Mouse (Mus musculus) hindbrain, embryonic 13.5 days (tissue): Measurements from ENCODE around the gene Strc. TPM values are rescaled to one million over a fixed set of nuclear protein-coding genes. Genes with fewer than 3 reads are reported as not detected.

Experiments used
- ATAC-seq: fragments of 200-750 bp; cut with Nextera tagmentation; 2 replicates; pipeline ENCODE4 v1.8.0; 2017; ENCODE audit warnings: moderate TSS enrichment; ENCODE audit not compliant: low FRiP score
- H3K27ac ChIP-seq: fragments of 300-500 bp; sonication (generic); 2 replicates; pipeline ENCODE4 v1.5.1; 2015; ENCODE audit warnings: inconsistent platforms, mild to moderate bottlenecking, moderate library complexity
- H3K27me3 ChIP-seq: fragments of 300-500 bp; sonication (generic); 2 replicates; pipeline ENCODE4 v1.6.1; 2015; ENCODE audit warnings: mild to moderate bottlenecking, inconsistent platforms
- H3K36me3 ChIP-seq: fragments of 300-500 bp; sonication (generic); 2 replicates; pipeline ENCODE4 v1.6.1; 2015; ENCODE audit warnings: mild to moderate bottlenecking, inconsistent platforms
- H3K4me1 ChIP-seq: fragments of 300-500 bp; sonication (generic); replicated peaks from 2 replicates; pipeline ENCODE4 v1.6.1; 2015; ENCODE audit warnings: inconsistent platforms
- H3K4me2 ChIP-seq: fragments of 300-500 bp; sonication (generic); 2 replicates; pipeline ENCODE4 v1.6.1; 2015; ENCODE audit warnings: inconsistent platforms, mild to moderate bottlenecking, moderate library complexity
- H3K4me3 ChIP-seq: fragments of 300-500 bp; sonication (generic); 2 replicates; pipeline ENCODE4 v1.5.1; 2015; ENCODE audit warnings: mild to moderate bottlenecking, inconsistent platforms
- H3K9ac ChIP-seq: fragments of 300-500 bp; sonication (generic); 2 replicates; pipeline ENCODE4 v1.6.1; 2015; ENCODE audit warnings: mild to moderate bottlenecking, inconsistent platforms
- H3K9me3 ChIP-seq: fragments of 300-500 bp; sonication (generic); 2 replicates; pipeline ENCODE4 v1.6.1; 2016; ENCODE audit warnings: inconsistent platforms
- WGBS: fragments of 180-500 bp; shearing (Covaris S2); methylation state at CpG from one replicate; pipeline ENCODE4 v1.1.7; 2015; 5-methylcytosine and 5-hydroxymethylcytosine counted together
- polyA plus RNA-seq: library from polyadenylated mRNA; unstranded; fragments of >200 nt; fragmentation: Nextera tagmentation; extraction: Ambion mirVana; gene quantifications from 2 replicates; pipeline ENCODE4 v1.2.1, GENCODE M21; 2015

The Strc gene
- polyA plus RNA-seq, 1 experiment from 2014 or later, result not detected

DNA sequence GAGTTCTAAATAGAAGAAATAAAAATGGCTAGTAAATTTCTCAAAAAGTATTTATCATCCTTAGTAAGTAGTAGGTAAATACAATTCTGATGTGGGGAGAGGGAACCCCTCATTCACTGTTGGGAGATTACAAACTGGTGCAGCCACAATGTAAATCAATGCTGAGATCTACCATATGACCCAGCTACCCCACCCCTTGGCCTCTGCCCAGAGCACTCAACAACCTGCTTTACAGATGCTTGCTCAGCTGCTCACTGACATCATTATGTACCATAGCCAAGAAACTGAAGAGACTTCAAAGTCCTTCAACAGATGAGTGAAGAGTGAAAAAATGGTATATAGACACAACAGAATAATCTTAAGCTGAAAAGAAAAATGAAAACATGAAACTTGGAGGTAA is 16.3 kb upstream of the Strc start:
- Histone ChIP-seq H3K27ac (no peak overlapping the region), H3K4me1 (no peaks in the 10 kb centered on the region), H3K27me3 (no peaks in the 10 kb centered on the region), H3K4me2 (no peak overlapping the region), H3K9me3 (no peaks in the 10 kb centered on the region), H3K9ac (no peak overlapping the region), H3K36me3 (no peaks in the 10 kb centered on the region; the same call in 1 of the 2 replicates), H3K4me3 (no peak overlapping the region)
- ATAC-seq, result no peak

- no peak overlapping the region for H3K27ac ChIP-seq
- 19% methylated on average over 8 of the region's 8 CpGs for WGBS
- H3K4me1 ChIP-seq, result no peaks in the 10 kb centered on the region
- no peak overlapping the region for H3K4me2 ChIP-seq
- H3K27me3 ChIP-seq, result no peaks in the 10 kb centered on the region
- no peak overlapping the region for H3K4me3 ChIP-seq
- no peak overlapping the region for H3K9ac ChIP-seq
- H3K36me3 ChIP-seq, result peaks cover 11% of the 10 kb centered on the region
- no peaks in the 10 kb centered on the region for H3K9me3 ChIP-seq
- ATAC-seq, result no peak
These were observed 9.7 kb upstream of the Strc start for GRCm38 (mm10) chr2:121396624-121397023.

- Histone ChIP-seq H3K4me1 (no peaks in the 10 kb centered on the region), H3K27ac (no peak overlapping the region), H3K4me3 (no peak overlapping the region), H3K36me3 (no peaks in the 10 kb centered on the region), H3K9ac (no peak overlapping the region), H3K4me2 (no peak overlapping the region), H3K27me3 (no peaks in the 10 kb centered on the region), H3K9me3 (no peaks in the 10 kb centered on the region)
- 62% methylated on average over 2 of the region's 2 CpGs for WGBS
- ATAC-seq, result no peak
These were observed 12.2 kb downstream of the Strc start for GRCm38 (mm10) chr2:121374766-121375165.

GRCm38 (mm10) chr2:121372266-121372665 is 14.7 kb downstream of the Strc start:
- no peaks in the 10 kb centered on the region for H3K9me3 ChIP-seq
- H3K36me3 ChIP-seq, result no peaks in the 10 kb centered on the region
- no peak overlapping the region for H3K9ac ChIP-seq
- no peak overlapping the region for H3K27ac ChIP-seq
- H3K4me2 ChIP-seq, result no peak overlapping the region
- ATAC-seq, result no peak
- 90% methylated on average over 3 of the region's 3 CpGs for WGBS
- H3K27me3 ChIP-seq, result no peaks in the 10 kb centered on the region
- no peaks in the 10 kb centered on the region for H3K4me1 ChIP-seq
- no peak overlapping the region for H3K4me3 ChIP-seq

DNA sequence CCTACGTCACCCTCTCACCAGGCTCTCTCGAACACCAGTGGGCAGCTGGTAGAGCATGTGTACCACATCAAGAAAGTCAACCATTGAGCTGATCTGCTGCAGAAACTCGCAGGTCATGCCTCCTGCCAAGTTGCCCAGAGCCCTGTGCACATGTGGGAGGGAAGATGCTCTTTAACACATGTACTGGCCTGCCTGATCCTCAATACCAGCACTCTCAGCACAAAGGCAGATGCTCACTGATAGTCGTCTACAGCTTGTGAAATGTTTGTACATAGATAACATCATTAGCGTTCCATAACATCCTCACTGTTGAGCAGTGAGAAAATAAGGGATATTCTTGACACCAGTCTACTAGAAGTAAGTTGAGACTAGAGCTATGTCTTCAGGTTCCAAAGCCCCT is 16.0 kb downstream of the Strc start:
- H3K9ac ChIP-seq, result no peak overlapping the region
- 88% methylated on average over 5 of the region's 5 CpGs for WGBS
- no peak for ATAC-seq
- H3K27ac ChIP-seq, result no peak overlapping the region
- H3K9me3 ChIP-seq, result no peaks in the 10 kb centered on the region
- H3K27me3 ChIP-seq, result no peaks in the 10 kb centered on the region
- no peaks in the 10 kb centered on the region for H3K36me3 ChIP-seq
- H3K4me1 ChIP-seq, result no peaks in the 10 kb centered on the region
- no peak overlapping the region for H3K4me2 ChIP-seq
- H3K4me3 ChIP-seq, result no peak overlapping the region

DNA sequence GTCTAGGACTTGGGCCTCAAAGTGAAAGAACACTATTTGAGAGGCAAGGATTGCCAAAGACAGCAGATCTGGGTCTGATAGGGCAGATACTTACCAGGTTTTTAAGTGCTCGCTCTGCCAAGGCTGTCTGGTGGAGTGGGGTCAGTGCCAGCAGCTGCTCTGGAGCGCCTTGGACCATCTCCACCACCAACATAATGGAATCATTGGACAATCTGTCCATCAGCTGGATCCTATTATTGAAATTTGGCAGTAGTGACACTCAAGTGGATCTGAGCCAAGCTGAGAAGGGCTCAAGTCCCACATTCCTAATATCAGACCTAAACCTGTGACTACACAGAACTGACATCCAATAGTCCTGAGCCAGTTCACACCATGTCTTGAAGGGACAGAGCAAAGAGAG is 18.1 kb downstream of the Strc start:
- no peak overlapping the region for H3K9ac ChIP-seq
- no peak overlapping the region for H3K4me2 ChIP-seq
- no peaks in the 10 kb centered on the region for H3K27me3 ChIP-seq
- WGBS, result 85% methylated on average over 2 of the region's 2 CpGs
- no peaks in the 10 kb centered on the region; the same call in 1 of the 2 replicates for H3K36me3 ChIP-seq
- H3K4me1 ChIP-seq, result no peaks in the 10 kb centered on the region
- no peak overlapping the region for H3K4me3 ChIP-seq
- H3K9me3 ChIP-seq, result no peaks in the 10 kb centered on the region
- no peak overlapping the region for H3K27ac ChIP-seq
- ATAC-seq, result no peak

DNA sequence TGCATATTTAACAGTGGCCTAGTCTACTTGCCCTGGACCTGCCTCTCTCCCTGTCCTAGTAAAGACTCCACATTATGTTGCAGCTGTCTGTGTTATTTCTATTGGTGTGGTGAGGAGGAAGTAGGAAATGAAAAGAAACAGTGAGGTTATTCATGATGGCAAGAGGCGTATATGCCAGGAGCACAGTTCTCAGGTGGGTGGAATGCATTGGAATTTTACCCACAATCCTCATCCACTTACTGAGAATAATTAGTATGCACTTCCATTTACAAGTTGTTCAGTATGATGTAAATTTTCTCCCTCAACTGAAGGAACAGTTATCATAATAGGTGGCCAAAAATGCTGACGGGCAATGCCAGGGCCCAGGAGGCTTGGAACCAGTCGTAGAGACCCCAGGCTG is 23.3 kb downstream of the Strc start:
- Histone ChIP-seq H3K4me3 (no peak overlapping the region), H3K27me3 (peaks cover 30% of the 10 kb centered on the region), H3K9ac (no peak overlapping the region), H3K4me2 (no peak overlapping the region), H3K4me1 (peaks cover 10% of the 10 kb centered on the region), H3K27ac (no peak overlapping the region), H3K9me3 (no peaks in the 10 kb centered on the region), H3K36me3 (no peaks in the 10 kb centered on the region; the same call in 1 of the 2 replicates)
- ATAC-seq, result no peak
- WGBS, result 82% methylated on average over 3 of the region's 3 CpGs

DNA sequence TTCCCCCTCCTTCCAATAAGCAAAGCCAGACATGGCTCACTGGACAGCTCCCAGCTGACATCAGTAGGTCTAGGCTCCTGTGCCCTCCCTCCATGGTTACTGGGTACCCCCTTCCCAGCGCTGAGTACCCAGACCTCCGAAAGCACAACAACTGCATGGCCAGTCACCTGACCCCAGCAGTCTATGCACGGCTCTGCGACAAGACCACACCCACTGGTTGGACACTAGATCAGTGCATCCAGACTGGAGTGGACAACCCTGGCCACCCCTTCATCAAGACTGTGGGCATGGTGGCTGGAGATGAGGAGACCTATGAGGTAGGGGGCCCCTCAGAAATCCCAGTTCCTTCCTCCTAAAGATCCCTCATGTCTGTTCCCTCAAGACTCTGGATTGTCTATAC is 27.5 kb downstream of the Strc start:
- Histone ChIP-seq H3K27me3 (peaks cover 58% of the 10 kb centered on the region), H3K9ac (peak overlapping the region; percentile 29; the same call in 1 of the 2 replicates)

GRCm38 (mm10) chr2:121358381-121358780 is 28.6 kb downstream of the Strc start:
- Histone ChIP-seq H3K9me3 (no peaks in the 10 kb centered on the region), H3K27ac (peak overlapping the region; percentile 45), H3K4me2 (peak overlapping the region; percentile 62), H3K4me3 (peak overlapping the region; percentile 47), H3K4me1 (peaks cover 30% of the 10 kb centered on the region), H3K9ac (peak overlapping the region; percentile 76), H3K27me3 (peaks cover 58% of the 10 kb centered on the region), H3K36me3 (no peaks in the 10 kb centered on the region)
- 1% methylated on average over 16 of the region's 16 CpGs for WGBS
- peak; percentile 72 for ATAC-seq

More for the DNA sequence above, 27.5 kb downstream of the Strc start:
- Histone ChIP-seq H3K27ac (no peak overlapping the region), H3K4me2 (peak overlapping the region; percentile 62), H3K36me3 (no peaks in the 10 kb centered on the region; the same call in 1 of the 2 replicates), H3K9me3 (no peaks in the 10 kb centered on the region), H3K4me1 (peaks cover 25% of the 10 kb centered on the region), H3K4me3 (peak overlapping the region; percentile 47)
- no peak for ATAC-seq
- WGBS, result 62% methylated on average over 4 of the region's 4 CpGs

DNA sequence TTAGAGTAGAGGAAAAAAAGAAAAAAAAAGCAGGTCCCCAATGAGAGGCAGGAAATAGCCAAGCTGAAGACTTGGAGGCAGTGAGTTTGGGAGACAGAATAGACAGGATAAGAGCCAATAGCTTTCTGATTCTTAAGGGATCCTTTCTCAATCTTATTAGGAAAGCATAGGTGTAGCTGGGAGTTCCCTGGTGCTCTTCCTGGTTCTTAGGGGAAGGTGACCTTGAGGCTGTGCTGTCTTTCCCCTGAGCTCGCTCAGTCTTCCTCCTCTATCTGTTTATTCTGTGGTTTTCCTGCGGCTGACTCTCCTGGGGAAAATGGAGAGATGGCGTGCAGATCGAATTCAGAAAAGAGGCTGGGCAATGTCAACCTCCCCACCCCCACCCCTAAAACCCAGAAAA is 29.0 kb downstream of the Strc start:
- Histone ChIP-seq H3K36me3 (no peaks in the 10 kb centered on the region), H3K4me1 (peaks cover 30% of the 10 kb centered on the region), H3K27ac (no peak overlapping the region), H3K4me3 (peak overlapping the region; percentile 47), H3K4me2 (peak overlapping the region; percentile 62), H3K9ac (peak overlapping the region; percentile 76), H3K27me3 (peaks cover 58% of the 10 kb centered on the region), H3K9me3 (no peaks in the 10 kb centered on the region)
- ATAC-seq, result no peak
- WGBS, result 3% methylated on average over 4 of the region's 4 CpGs

DNA sequence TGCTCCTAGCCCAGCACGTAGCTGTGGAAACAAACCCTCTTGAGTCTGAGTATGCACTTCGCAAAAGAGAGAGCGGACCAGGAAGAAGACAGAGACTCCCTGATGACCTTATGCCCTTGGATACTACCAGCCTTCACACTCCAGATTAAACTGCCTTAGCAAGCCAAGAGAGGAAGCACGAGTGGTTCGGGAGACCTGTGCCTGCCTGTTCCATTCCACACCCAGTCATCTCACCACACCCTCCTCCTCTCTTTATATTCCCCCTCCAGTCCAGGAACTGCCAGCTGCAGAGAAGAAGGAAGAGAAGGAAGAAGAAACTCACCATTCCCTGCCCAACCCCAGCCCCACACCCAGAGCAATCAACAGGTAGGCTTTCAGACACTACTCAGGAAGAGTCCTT is 29.5 kb downstream of the Strc start, which contains the start of gene Ckmt1:
Gene Ckmt1, plus strand, starts transcription at position 221 of the 400 bp plus-strand sequence.
- peak within 1 kb of the TSS; percentile 47 for H3K4me3 ChIP-seq
- H3K9ac ChIP-seq, result peak within 1 kb of the TSS; percentile 76
- 74% methylated on average over 5 of the region's 5 CpGs for WGBS
- H3K36me3 ChIP-seq, result no peaks in the 10 kb centered on the region
- peak within 1 kb of the TSS; percentile 62 for H3K4me2 ChIP-seq
- H3K4me1 ChIP-seq, result peaks cover 30% of the 10 kb centered on the region
- ATAC-seq, result no peak
- H3K9me3 ChIP-seq, result no peaks in the 10 kb centered on the region
- H3K27me3 ChIP-seq, result peaks cover 55% of the 10 kb centered on the region
- peak within 1 kb of the TSS; percentile 45 for H3K27ac ChIP-seq

DNA sequence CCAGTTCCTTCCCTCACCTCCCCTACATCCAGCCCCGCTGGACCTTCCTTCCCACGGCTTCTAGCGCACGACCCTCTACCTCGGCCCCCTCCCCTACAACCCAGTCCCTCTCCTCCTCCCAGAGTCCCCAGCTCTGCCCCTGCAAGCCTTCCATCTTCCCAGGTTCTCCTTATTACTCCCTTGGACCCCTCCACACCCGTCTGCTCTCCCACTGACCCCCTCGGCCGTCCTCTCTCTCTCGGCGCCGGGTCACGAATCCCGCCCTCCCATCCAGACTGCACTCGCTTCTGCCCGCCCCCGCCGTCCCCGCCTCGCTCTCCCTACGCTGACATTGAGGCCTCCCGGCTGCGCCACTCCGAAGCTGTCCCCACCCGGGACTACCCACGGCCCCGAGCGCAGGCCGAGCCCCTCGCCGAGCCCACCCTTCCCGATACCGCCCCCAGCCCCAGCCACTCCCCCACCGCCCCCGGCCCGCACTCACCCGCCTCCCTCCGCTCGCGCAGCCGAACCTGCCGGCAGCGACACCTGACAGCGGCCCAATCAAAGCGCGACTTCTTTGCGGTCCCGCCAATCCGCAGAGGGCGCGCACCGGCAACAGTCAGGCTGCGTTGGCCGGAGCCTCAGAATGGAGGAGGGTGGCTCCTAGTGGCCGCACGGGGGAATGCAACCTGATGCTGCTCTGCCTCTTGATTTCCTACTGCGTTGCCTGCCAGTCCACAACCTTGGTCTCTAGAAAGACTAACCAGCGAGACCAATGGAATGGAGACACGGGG is 32.0 kb downstream of the Strc start, which contains the start of gene Ppip5k1:
Gene Ppip5k1, minus strand, starts transcription at position 577 of the 773 bp plus-strand sequence.
- H3K36me3 ChIP-seq, result 0 out of 2 replicates have a peak, but pooled peaks cover 3% of the 10 kb centered on the region
- H3K9ac ChIP-seq, result peak within 1 kb of the TSS; percentile 85
- no peaks in the 10 kb centered on the region for H3K9me3 ChIP-seq
- WGBS, result 1% methylated on average over 58 of the region's 58 CpGs
- peak within 1 kb of the TSS; percentile 71 for H3K4me3 ChIP-seq
- H3K27me3 ChIP-seq, result peaks cover 39% of the 10 kb centered on the region
- H3K27ac ChIP-seq, result peak within 1 kb of the TSS; percentile 91
- peak; percentile 97 for ATAC-seq
- H3K4me1 ChIP-seq, result peaks cover 30% of the 10 kb centered on the region
- H3K4me2 ChIP-seq, result peak within 1 kb of the TSS; percentile 60

DNA sequence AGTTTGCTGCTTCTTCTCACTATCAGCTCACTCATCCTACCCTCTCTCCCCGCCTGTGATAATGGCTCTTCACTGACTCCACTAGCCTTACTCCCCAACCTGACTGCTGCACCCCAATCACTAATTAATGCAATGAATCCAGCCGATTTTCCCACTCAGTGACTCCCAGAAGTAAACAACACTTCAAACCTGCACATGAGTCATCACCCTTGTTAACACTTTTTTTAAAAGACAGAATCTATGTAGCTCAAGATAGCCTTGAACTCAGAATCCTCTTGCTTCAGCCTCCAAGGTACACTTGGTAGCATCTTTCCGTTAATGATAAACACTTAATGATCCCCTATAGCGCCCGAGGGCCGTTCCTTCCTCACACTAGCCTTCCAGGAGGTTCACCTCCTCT is 32.6 kb downstream of the Strc start:
- WGBS, result 7% methylated on average over 6 of the region's 6 CpGs
- peaks cover 27% of the 10 kb centered on the region for H3K4me1 ChIP-seq
- H3K9ac ChIP-seq, result peak overlapping the region; percentile 85
- peak overlapping the region; percentile 71 for H3K4me3 ChIP-seq
- peak overlapping the region; percentile 60 for H3K4me2 ChIP-seq
- peaks cover 33% of the 10 kb centered on the region for H3K27me3 ChIP-seq
- no peaks in the 10 kb centered on the region for H3K9me3 ChIP-seq
- H3K27ac ChIP-seq, result peak overlapping the region; percentile 91
- ATAC-seq, result no peak
- peaks cover 8% of the 10 kb centered on the region for H3K36me3 ChIP-seq
